Mouse (Mus musculus): ENCODE data around the gene Tnrc18. TPM values are rescaled to one million over a fixed set of nuclear protein-coding genes. Genes with fewer than 3 reads are reported as not detected.

Gene Tnrc18
- polyA plus RNA-seq, 1 experiment from 2014 or later, result 40.7 TPM

GRCm38 (mm10) chr5:142764889-142765288 lies 52.6 kb downstream of the Tnrc18 start:
- peaks cover 92% of the 10 kb centered on the region for H3K36me3 ChIP-seq
- H3K9ac ChIP-seq (replicated peaks), result no peak overlapping the region
- no peak overlapping the region for H3K4me3 ChIP-seq (replicated peaks)
- no peak for ATAC-seq
- no peak overlapping the region for H3K27ac ChIP-seq
- no peaks in the 10 kb centered on the region for H3K27me3 ChIP-seq
- WGBS, result 72% methylated on average over 15 of the region's 15 CpGs
- peaks cover 52% of the 10 kb centered on the region for H3K4me1 ChIP-seq (replicated peaks)
- no peak overlapping the region for H3K4me2 ChIP-seq (replicated peaks)
- H3K9me3 ChIP-seq, result no peaks in the 10 kb centered on the region

DNA sequence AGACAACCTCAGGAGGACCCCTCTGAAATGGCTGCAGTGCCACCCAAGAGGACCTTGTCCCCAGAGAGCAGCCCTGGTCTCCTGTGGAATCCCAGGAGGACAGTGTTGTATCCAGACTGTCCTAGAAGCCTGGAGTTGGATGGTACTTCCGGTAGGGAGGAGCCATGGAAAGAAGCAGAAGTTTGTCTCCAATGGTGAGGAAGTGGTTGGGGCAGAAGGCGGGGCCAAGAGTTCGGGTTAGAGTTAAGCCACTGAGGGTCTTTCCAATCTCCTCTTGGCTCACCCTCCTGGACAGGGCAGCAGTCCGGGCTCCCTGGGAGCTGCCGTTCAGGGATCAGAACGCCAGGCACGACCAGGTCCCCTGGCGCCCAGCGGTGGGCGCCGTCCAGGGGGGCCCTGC lies 53.2 kb downstream of the Tnrc18 start:
- Histone ChIP-seq H3K36me3 (peaks cover 92% of the 10 kb centered on the region), H3K4me1 (replicated peaks) (peaks cover 47% of the 10 kb centered on the region), H3K9ac (replicated peaks) (no peak overlapping the region), H3K27me3 (no peaks in the 10 kb centered on the region), H3K9me3 (no peaks in the 10 kb centered on the region), H3K4me3 (replicated peaks) (no peak overlapping the region), H3K4me2 (replicated peaks) (no peak overlapping the region), H3K27ac (peak overlapping the region; percentile 30; the same call in 1 of the 2 replicates)
- 41% methylated on average over 11 of the region's 11 CpGs for WGBS
- no peak for ATAC-seq

- ATAC-seq, result no peak
- Histone ChIP-seq H3K36me3 (peaks cover 100% of the 10 kb centered on the region), H3K4me3 (replicated peaks) (no peak overlapping the region), H3K4me1 (replicated peaks) (peaks cover 32% of the 10 kb centered on the region), H3K27ac (peak overlapping the region; percentile 73), H3K9me3 (no peaks in the 10 kb centered on the region), H3K4me2 (replicated peaks) (no peak overlapping the region), H3K27me3 (no peaks in the 10 kb centered on the region), H3K9ac (replicated peaks) (peak overlapping the region; percentile 29)
- WGBS, result 69% methylated on average over 21 of the region's 21 CpGs
These were observed 55.2 kb downstream of the Tnrc18 start for GRCm38 (mm10) chr5:142762082-142762807.

- Histone ChIP-seq H3K4me1 (replicated peaks) (peaks cover 27% of the 10 kb centered on the region), H3K36me3 (peaks cover 100% of the 10 kb centered on the region), H3K4me2 (replicated peaks) (no peak overlapping the region), H3K27ac (peak overlapping the region; percentile 73), H3K9ac (replicated peaks) (no peak overlapping the region; the same call in 1 of the 2 replicates), H3K27me3 (no peaks in the 10 kb centered on the region), H3K9me3 (no peaks in the 10 kb centered on the region), H3K4me3 (replicated peaks) (no peak overlapping the region)
- peak; percentile 55 for ATAC-seq
- 68% methylated on average over 16 of the region's 16 CpGs for WGBS
These were observed 56.0 kb downstream of the Tnrc18 start for GRCm38 (mm10) chr5:142761326-142761983.

DNA sequence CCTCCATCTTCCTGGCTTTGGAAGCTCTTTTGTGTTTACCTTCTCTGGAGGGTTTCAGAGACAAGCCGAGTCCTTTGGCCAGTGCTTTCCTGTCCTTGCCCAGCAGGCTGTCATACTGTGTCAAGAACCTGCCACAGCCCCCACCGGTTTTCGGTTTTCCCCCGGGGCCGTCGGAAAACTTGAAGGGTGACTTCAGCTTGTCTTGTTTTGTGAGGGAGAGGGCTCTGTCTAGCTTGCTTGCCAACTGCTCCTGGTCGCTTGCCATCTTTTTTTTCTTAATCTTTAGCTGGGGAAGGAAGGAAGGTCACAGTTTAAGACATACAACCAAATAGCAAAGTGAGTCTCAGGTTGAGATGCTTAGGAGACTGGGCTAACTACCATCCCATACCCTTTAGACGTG lies 57.7 kb downstream of the Tnrc18 start:
- H3K4me1 ChIP-seq (replicated peaks), result peaks cover 20% of the 10 kb centered on the region
- H3K9ac ChIP-seq (replicated peaks), result no peak overlapping the region
- no peak overlapping the region for H3K4me2 ChIP-seq (replicated peaks)
- H3K27ac ChIP-seq, result no peak overlapping the region
- no peaks in the 10 kb centered on the region for H3K27me3 ChIP-seq
- no peak for ATAC-seq
- WGBS, result 90% methylated on average over 8 of the region's 8 CpGs
- no peak overlapping the region for H3K4me3 ChIP-seq (replicated peaks)
- peaks cover 100% of the 10 kb centered on the region for H3K36me3 ChIP-seq
- H3K9me3 ChIP-seq, result no peaks in the 10 kb centered on the region

DNA sequence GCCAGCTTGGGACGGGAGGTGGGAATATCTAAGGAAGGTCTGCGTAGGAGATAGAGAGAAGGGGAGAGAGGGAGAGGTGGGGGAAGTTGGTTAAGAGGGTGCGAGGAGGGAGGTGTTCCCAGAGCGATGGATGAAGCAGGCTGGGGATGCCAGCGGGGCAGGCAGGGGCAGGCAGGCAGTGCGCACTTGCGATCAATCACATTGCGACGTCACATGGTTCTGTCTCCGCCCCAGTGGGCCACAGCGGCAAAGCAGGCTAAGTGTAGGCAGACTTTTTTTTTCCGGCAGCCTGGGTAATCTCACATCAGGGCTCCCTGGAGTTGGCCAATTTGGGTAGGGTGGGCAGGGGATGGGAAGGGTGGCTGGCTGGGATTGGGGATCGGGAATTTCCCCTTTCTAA lies 65.2 kb downstream of the Tnrc18 start:
- H3K9ac ChIP-seq (replicated peaks), result 0 out of 2 replicates have a peak overlapping the region, but pooled peaks have one; percentile 6
- peaks cover 94% of the 10 kb centered on the region for H3K36me3 ChIP-seq
- 56% methylated on average over 13 of the region's 13 CpGs for WGBS
- peaks cover 7% of the 10 kb centered on the region; the same call in 1 of the 2 replicates for H3K4me1 ChIP-seq (replicated peaks)
- no peak overlapping the region for H3K4me3 ChIP-seq (replicated peaks)
- H3K27me3 ChIP-seq, result no peaks in the 10 kb centered on the region
- H3K9me3 ChIP-seq, result no peaks in the 10 kb centered on the region
- no peak overlapping the region for H3K27ac ChIP-seq
- no peak for ATAC-seq
- H3K4me2 ChIP-seq (replicated peaks), result no peak overlapping the region

GRCm38 (mm10) chr5:142750173-142750572 lies 67.3 kb downstream of the Tnrc18 start:
- H3K27ac ChIP-seq, result 0 out of 2 replicates have a peak overlapping the region, but pooled peaks have one; percentile 17
- no peak overlapping the region for H3K9ac ChIP-seq (replicated peaks)
- ATAC-seq, result no peak
- peaks cover 89% of the 10 kb centered on the region for H3K36me3 ChIP-seq
- peaks cover 9% of the 10 kb centered on the region; the same call in 1 of the 2 replicates for H3K4me1 ChIP-seq (replicated peaks)
- no peaks in the 10 kb centered on the region for H3K9me3 ChIP-seq
- H3K4me3 ChIP-seq (replicated peaks), result no peak overlapping the region
- H3K27me3 ChIP-seq, result no peaks in the 10 kb centered on the region
- WGBS, result 93% methylated on average over 11 of the region's 11 CpGs
- no peak overlapping the region for H3K4me2 ChIP-seq (replicated peaks)

DNA sequence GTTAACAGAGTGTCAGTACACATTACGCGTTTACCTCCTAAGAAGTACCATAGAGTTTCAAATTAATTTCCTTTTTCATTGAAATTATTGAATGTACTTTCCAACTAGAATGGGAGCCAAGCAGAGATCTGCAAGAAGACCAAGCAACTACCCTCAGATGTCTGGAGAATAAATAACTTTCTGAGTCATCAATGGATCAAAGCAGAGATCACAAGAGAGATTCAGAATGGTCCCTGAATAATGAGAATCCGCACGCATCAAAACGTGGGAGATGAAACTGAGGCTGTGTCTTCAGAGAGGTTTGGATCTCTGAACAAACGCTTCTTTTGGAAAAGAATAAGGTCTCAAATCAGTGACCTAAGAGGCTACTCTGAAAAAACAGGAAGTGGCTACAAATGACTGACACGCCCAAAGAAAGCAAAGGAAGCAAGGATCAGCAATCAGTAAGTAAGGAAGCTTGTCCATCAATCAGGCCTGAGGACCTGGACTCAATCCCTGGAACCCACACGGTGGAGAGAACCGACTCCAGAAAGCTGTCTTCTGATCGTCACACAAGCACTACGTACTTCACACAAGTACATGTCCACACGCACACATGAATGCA lies 70.3 kb downstream of the Tnrc18 start:
- peaks cover 91% of the 10 kb centered on the region for H3K36me3 ChIP-seq
- H3K4me2 ChIP-seq (replicated peaks), result no peak overlapping the region
- no peak for ATAC-seq
- WGBS, result 66% methylated on average over 12 of the region's 12 CpGs
- no peaks in the 10 kb centered on the region for H3K27me3 ChIP-seq
- no peak overlapping the region for H3K9ac ChIP-seq (replicated peaks)
- H3K4me1 ChIP-seq (replicated peaks), result peaks cover 9% of the 10 kb centered on the region; the same call in 1 of the 2 replicates
- peak overlapping the region; percentile 44; the same call in 1 of the 2 replicates for H3K27ac ChIP-seq
- no peaks in the 10 kb centered on the region for H3K9me3 ChIP-seq
- no peak overlapping the region for H3K4me3 ChIP-seq (replicated peaks)

DNA sequence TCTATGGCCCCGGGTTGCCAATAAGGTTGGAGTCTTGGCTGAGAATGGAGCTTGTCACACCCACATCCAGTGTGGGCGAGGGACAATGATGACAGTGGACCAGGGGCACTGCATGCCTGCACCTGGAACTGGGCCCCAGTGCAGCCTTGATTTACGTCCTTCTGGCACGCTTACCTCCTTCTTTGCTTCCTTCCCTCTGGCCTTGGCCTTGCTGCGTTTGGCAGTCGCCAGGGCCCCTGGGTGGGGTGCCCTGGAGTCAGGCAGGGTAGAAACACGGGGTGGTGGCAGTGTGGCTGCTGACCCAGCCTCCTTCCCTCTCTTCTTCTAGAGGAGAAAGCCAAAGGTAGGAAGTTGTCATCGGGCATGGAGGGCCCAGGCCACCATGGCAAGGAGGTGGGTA lies 77.5 kb downstream of the Tnrc18 start:
- 92% methylated on average over 8 of the region's 8 CpGs for WGBS
- Histone ChIP-seq H3K9ac (replicated peaks) (no peak overlapping the region), H3K4me1 (replicated peaks) (no peaks in the 10 kb centered on the region), H3K4me3 (replicated peaks) (no peak overlapping the region), H3K36me3 (peaks cover 96% of the 10 kb centered on the region), H3K4me2 (replicated peaks) (no peak overlapping the region), H3K9me3 (no peaks in the 10 kb centered on the region), H3K27ac (no peak overlapping the region), H3K27me3 (no peaks in the 10 kb centered on the region)
- no peak for ATAC-seq

DNA sequence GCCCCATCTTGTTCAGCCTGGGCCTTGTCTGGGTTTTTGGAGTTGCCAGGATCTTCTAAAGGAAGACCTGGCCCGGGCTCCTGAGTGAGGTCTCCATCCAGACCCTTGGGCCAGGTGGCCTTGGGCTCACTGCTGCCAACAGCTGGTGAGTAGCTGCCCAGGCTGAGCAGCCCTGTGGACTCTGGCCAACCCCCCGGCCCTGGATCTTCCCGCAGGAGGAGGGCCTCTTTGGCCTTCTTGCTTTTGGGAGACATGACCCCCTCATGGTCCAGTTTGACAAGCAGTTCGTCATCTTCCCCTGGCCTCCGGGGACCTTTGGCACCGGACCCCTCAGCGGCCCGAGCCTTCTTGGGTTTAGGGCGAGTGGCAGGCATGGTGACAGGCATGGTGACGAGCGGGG lies 85.5 kb downstream of the Tnrc18 start:
- Histone ChIP-seq H3K4me1 (replicated peaks) (no peaks in the 10 kb centered on the region), H3K9ac (replicated peaks) (no peak overlapping the region), H3K9me3 (no peaks in the 10 kb centered on the region), H3K4me3 (replicated peaks) (no peak overlapping the region), H3K4me2 (replicated peaks) (no peak overlapping the region), H3K27me3 (no peaks in the 10 kb centered on the region), H3K27ac (no peak overlapping the region), H3K36me3 (peaks cover 98% of the 10 kb centered on the region)
- ATAC-seq, result no peak
- 95% methylated on average over 11 of the region's 11 CpGs for WGBS

- no peak for ATAC-seq
- Histone ChIP-seq H3K4me3 (replicated peaks) (no peak overlapping the region), H3K27me3 (no peaks in the 10 kb centered on the region), H3K9ac (replicated peaks) (no peak overlapping the region), H3K36me3 (peaks cover 98% of the 10 kb centered on the region), H3K27ac (no peak overlapping the region), H3K4me2 (replicated peaks) (no peak overlapping the region), H3K9me3 (no peaks in the 10 kb centered on the region), H3K4me1 (replicated peaks) (no peaks in the 10 kb centered on the region)
- 95% methylated on average over 12 of the region's 12 CpGs for WGBS
These were observed 87.2 kb downstream of the Tnrc18 start for GRCm38 (mm10) chr5:142730295-142730694.

GRCm38 (mm10) chr5:142728301-142728700 lies 89.2 kb downstream of the Tnrc18 start:
- ATAC-seq, result no peak

More at GRCm38 (mm10) chr5:142728301-142728700, 89.2 kb downstream of the Tnrc18 start:
- no peak overlapping the region for H3K4me3 ChIP-seq (replicated peaks)
- 98% methylated on average over 16 of the region's 16 CpGs for WGBS
- H3K27ac ChIP-seq, result no peak overlapping the region
- H3K9me3 ChIP-seq, result no peaks in the 10 kb centered on the region
- H3K4me1 ChIP-seq (replicated peaks), result peaks cover 5% of the 10 kb centered on the region; the same call in 1 of the 2 replicates
- no peak overlapping the region for H3K9ac ChIP-seq (replicated peaks)
- no peak overlapping the region for H3K4me2 ChIP-seq (replicated peaks)
- H3K36me3 ChIP-seq, result peaks cover 83% of the 10 kb centered on the region
- no peaks in the 10 kb centered on the region for H3K27me3 ChIP-seq
